Mouse (Mus musculus) left cerebral cortex, postnatal 25 days (tissue): ENCODE results near the gene Mrps7. TPM values are rescaled to one million over a fixed set of nuclear protein-coding genes. Genes with fewer than 3 reads are reported as not detected.

Experiments used
- DNase-seq, 2 experiments: peaks; one replicate each; pipeline ENCODE4 v3.0.0; 2022; ENCODE audit warnings: low spot score in 2 of 2, mixed read lengths in 1 of 2
- intact Hi-C: fragments of 180-260 bp; cut with DNase I; formaldehyde crosslinking; loops from one replicate; pipeline ENCODE4 v1.15.1; 2025
- total RNA-seq, 2 experiments: library from RNA; stranded (reverse); gene quantifications; 2 replicates each; pipeline ENCODE4 v1.2.3; 2021

Gene Mrps7
- total RNA-seq, 2 experiments from 2014 or later, result 52.2 to 56.2 TPM

DNA sequence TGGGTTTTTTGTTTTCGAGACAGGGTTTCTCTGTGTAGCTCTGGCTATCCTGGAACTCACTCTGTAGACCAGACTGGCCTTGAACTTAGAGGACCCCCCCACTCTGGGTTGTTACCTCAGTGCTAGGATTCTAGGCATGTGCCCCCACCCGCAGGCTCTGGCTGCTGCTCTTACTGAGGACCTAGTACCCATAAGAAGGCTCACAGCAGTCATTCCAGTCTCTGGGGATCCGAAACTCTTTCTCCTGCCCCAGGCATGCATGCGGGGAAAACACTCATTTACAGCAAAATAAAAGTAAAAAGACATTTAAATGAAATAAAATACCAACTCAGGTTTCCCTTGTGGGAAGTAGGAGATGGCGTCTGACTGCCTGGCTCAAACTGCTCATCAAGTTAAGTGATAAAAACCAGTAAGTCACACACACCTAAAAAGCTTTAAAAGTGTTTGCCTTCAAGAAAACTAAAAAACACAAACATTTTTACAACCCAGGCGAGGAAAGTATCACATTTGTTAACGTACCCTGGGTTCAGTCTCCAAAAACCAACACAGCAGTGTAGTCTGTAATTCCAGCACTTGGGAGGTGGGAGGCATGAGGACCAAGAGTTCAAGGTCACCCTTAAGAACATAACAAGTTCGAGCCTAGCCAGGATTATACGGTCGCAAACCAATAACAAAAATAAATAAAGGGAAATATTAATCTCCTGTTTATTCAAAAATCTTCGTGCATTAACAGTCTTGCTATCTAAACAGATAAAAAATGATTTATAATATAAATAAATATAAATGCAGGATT lies 23.3 kb downstream of the Mrps7 start:
- intact Hi-C loops, result no loop called here
- DNase-seq, result no peak

DNA sequence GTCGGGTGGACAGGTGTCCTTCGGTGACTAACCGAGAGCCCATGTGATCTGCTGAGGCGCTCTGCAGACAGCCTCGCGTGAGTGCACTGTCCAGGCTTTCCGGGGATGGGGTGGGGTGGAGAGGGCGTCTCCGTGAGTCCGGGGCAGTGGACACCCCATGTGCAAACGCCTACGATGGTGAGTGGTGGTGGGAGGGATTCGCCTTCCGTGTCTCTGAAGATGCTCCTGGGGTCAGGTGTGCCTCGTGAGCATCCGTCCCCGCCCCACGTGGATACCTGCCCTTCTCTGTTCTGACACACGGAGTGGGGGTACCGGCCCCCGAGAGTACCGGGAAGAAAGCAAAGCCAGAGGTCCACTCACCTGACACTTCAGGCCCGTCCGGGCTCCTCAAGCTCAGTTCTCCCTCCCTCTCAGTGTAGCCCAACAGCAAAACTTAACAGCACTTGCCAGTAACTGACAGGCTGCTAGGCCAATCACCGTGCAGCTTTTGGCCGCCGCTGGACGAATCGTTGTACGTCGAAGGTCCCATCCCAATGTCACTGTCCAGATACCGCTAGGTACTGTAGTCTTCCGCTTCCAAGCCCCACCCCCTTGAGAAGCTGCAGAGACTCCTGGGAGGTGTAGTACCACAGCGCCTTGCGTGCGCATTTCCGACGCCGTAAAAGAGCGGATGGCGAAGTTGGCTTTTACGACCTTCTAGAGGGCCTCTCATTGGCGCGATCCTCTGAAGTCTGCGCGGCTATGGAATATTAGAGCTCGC lies 24.2 kb downstream of the Mrps7 start, which contains the start of gene Slc25a19:
Gene Slc25a19 (minus strand): TSS at position 591 of the 760 bp plus-strand sequence.
- intact Hi-C loops, result loop anchor here (1.0 kb wide), 1 partner anchor 81 kb away; no protein-coding TSS in a partner anchor
- DNase-seq, result peak; percentile 99 to 100

DNA sequence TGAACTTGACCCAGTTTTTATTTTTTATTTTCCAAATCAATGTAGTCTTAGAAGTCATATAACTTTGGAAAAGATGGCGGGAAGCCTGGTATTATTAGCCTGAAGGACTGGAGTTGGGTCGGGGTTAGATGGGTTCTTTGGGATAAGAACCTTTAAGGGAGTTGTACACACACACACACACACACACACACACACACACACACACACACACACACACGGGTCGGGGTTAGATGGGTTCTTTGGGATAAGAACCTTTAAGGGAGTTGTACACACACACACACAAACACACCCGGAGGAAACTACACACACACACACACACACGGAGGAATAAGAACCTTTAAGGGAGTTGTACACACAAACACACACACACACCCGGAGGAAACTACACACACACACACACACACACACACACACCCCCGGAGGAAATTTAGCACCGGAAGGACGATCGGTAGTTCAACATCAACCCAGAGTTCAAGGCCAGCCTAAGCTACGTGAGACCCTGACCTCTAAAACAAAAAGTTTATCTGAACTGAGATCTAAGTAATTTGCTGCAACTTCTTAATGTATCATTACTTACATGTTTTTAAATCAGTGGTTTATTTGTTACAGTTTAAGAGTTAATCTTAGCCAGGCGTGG lies 24.9 kb downstream of the Mrps7 start:
- intact Hi-C loops, result loop anchor here (1.0 kb wide), 1 partner anchor 81 kb away; no protein-coding TSS in a partner anchor

DNA sequence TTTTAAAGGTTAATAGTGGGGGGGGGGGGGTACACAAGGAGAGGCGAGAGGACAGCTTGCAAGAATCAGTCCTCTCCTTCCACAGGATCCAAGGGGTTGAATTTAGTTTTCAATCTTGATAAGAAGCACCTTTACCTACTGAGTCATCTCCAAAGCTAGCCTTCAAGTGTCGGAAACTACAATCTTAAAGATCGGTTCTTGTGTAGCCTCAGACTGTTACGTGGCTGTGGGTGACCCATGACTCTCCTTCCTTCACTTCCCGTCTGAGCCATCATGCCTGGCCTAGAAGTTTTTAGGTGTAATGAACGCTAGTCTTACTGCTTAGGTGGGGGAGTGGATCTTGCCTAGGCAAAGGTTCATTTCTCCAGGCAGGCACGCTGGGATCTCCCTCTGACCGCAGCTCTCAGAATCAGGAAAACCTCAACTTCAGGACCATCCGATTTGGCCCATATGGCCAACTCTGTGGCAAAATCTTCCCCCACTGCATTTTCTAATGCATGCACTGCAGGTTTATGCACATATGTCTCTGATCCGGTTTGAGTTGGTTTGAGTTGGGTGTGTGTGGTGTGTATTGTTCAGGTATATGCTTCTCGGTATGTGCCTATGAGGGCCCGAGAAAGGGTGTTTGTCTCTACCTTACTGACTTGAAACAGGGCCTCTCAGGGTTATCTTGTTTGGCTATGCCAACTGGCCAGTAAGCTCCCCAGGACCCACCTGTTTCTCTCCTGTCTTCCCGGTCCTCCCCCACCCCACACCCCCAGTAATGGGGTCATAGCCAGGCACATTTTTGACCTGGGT lies 26.2 kb downstream of the Mrps7 start:
- intact Hi-C loops, result loop anchor here (5.0 kb wide), 1 partner anchor 182 kb away; the partner anchor contains the start of genes Caskin2 and Tsen54
- no peak for DNase-seq

More for the DNA sequence above, 24.9 kb downstream of the Mrps7 start:
- no peak for DNase-seq

DNA sequence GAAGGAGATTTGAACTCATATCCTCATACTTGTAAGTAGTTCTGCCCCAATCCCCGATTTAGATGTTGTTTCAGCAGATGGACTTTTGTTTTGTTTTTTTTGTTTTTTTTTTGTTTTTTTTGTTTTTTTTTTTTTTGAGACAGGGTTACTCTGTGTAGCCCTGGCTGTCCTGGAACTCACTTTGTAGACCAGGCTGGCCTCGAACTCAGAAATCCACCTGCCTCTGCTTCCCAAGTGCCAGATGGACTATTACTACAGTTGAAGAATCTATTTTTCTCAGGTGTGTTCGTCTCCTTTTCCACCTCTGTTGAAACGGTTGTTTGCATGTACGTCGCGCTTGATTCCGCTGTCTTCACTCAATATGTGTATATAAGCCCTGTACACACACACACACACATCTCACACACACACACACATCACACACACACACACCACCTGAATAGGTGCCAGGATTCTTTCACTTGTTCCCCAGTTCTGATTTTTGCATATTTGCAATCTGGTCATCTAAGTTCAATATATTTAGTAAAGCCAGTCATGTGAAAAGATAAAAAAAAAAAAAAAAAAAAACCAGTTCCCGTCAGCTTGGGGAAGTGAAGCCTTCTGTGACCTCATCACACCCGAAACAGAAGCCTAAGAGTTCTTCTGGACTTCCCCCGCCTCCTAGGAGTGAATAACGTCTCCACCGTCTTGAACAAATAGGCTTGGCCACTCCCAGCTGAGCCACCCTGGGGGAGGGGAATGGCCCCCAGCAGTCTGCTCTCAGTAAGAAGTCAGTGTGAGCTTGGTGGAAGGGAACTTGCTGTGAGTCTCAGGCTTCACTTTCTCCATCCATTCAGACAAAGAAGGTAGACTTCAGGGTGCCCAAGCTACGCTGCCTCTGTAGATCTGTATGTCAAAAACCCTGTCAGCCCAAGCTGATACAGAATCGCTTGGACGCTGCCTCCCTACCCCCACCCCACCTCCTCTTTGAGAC lies 27.1 kb downstream of the Mrps7 start:
- intact Hi-C loops, result loop anchor here (5.0 kb wide), 1 partner anchor 181 kb away; the partner anchor contains the start of genes Caskin2 and Tsen54
- DNase-seq, result peak in 1 of 2 experiments; percentile 42

DNA sequence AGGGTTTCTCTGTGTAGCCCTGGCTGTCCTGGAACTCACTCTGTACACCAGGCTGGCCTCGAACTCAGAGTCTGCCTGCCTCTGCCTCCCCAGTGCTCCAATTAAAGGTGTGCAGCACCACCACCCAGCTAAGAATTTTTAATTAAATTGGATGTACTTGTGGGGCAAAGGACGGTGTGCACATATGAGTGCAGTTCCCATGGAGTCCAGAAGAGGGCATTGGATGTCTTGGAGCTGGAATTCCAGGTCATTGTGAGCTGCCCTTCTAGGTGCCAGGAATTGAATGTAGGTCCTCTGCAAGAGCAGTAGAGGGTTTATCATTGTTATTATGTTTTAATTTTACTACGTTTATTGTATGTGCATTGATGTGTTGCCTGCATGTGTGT lies 27.8 kb downstream of the Mrps7 start:
- intact Hi-C loops, result loop anchor here (5.0 kb wide), 1 partner anchor 181 kb away; the partner anchor contains the start of genes Caskin2 and Tsen54
- peak in 1 of 2 experiments; percentile 32 for DNase-seq

DNA sequence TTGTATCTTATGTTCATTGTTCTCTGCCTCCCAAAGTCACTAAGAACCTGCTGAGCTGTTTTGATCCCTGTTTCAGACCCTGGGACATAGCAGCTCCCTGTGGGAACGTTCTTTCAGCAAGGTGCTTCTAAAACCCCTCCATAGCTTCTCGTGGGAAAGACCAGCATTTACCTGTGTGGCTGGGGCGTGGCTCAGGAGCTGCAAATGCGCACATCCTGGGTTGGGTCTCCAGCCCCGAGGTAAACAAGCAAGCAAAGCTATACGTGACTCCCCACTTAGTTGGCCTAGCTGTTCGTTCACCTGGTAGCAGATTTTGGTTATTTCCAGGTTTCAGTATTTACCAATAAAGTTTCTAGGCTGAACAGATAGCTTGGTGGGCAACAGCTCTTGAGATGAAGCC lies 28.5 kb downstream of the Mrps7 start:
- intact Hi-C loops, result loop anchor here (5.0 kb wide), 1 partner anchor 180 kb away; the partner anchor contains the start of genes Caskin2 and Tsen54
- no peak for DNase-seq

DNA sequence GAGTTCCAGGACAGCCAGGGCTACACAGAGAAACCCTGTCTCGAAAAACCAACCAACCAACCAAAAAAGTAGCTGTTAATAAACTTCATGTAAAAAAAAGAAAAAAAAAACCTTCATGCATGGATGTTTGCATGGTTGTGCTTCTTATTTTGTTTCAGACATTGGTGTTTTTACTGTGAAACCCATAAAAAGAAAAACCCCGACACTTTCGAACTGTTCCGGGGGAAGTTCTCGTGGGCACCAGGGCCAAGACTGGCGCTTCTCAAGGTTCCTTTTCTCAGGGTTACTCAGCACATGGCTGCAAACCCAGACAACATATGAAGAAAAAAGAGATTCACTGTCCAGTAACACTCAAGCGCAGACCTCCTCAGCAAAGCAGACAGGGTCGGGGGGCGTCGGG lies 29.1 kb downstream of the Mrps7 start:
- no peak for DNase-seq
- intact Hi-C loops, result loop anchor here (5.0 kb wide), 1 partner anchor 179 kb away; the partner anchor contains the start of genes Caskin2 and Tsen54

DNA sequence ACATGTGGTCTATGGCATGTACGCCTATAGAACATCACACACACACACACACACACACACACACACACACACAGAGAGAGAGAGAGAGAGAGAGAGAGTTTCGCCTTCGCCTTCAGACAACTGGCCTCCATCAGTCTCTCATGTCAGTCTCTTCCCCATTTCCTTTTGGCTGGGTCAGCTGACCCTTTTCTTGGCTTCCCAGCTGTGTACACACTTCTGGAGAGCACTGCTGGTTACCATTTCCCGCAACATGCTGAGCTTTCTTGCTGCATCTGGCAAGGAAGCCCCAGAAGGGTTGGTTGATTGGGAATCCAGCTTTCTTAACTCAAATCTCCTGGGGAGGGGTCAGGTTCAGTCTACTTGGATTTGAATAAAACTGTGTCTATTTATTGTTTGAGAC lies 30.4 kb downstream of the Mrps7 start:
- no peak for DNase-seq
- intact Hi-C loops, result loop anchor here (5.0 kb wide), 1 partner anchor 178 kb away; the partner anchor contains the start of genes Caskin2 and Tsen54

DNA sequence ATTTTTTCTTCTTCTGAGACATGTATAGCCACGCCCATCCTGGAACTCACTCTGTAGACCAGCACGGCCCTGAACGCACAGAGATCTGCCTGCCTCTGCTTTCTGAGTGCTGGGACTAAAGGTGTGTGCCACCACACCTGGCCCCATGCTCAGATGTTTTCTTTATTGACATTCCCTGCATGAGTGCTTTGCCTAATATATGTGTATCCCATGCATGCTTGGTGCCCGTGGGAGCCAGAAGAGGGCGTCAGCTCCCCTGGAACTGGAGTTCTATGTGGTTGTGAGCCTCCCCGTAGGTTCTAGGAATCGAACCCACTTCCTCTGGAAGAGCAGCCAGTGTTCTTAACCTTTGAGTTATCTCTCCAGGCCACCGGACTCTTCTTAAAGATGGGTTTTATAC lies 31.3 kb downstream of the Mrps7 start:
- no peak for DNase-seq
- intact Hi-C loops, result no loop called here

DNA sequence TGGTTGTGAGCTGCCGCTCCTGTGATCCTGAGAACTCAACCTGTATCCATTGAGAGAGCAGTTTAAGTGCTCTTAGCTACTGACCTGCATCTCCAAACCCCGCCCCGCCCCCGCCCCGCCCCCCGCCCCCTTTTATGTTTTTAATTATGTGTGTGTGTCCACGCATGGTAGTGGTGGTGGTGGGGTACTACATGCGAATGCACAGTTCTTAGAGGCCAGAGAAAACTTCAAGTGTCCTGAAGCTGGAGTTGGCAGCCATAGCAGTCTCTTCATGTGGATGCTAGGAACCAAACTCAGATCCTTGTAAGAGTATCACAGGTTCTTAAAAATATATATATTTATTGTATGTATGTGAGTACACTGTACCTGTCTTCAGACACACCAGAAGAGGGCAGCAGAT lies 31.8 kb downstream of the Mrps7 start:
- no peak for DNase-seq
- intact Hi-C loops, result no loop called here

DNA sequence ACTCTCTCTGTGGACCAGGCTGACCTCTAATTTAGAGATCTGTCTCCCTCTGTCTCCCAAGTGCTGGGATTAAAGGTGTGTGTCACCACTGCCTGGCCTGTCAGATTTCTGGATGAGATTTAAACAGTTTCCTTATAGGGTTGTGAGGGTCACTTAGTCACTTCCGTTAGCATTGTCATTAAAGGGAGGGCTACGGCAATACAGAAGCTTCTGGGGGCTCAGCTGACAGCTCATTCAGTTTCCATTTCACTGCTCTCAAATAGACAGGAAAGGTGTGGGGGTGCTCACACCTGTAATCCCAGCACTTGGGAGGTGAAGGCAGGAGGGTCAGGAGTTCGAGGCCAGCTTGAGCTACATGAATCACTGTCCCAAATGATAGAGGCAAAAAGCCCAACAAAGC lies 33.2 kb downstream of the Mrps7 start:
- DNase-seq, result no peak
- intact Hi-C loops, result no loop called here

DNA sequence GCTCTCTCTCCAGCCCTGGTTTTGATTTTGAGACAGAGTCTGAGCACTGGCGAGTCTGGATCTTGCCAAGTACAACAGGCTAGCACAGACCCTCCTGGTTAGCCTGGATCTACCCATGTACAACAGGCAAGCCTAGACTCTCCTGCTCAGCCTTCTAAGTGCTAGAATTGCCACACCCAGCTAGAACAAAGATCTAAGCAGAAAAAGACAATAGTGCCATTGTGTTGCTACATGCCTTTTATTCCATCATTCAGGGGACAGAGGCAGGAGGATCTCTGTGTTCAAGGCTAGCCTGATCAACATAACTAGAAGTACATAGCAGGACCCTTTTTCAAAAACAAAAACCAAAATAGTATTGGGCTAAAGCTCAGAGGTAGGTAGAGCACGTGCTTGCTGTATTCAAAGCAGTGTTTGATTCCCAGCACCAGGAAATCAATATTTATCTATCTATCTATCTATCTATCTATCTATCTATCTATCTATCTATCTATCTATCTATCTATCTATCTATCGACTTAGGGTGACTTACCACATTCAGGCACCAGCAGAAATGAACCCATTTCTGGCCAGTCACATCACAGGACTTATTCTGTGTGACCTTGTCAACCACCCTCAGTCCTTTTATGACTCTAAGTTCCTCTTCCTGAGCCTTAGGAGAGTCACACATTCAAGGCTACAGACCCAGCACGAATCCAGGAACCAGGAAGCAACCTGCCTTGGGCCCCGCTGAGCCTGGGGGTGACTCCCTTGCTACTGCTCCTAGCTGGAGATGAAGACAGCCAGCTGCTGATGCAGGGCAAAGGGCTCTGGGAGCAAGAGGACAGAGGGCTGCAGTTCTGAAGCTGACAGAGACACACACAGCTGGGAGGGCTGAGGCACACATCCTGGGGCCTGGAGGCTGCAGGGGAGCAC lies 35.0 kb downstream of the Mrps7 start:
- intact Hi-C loops, result no loop called here
- no peak for DNase-seq

DNA sequence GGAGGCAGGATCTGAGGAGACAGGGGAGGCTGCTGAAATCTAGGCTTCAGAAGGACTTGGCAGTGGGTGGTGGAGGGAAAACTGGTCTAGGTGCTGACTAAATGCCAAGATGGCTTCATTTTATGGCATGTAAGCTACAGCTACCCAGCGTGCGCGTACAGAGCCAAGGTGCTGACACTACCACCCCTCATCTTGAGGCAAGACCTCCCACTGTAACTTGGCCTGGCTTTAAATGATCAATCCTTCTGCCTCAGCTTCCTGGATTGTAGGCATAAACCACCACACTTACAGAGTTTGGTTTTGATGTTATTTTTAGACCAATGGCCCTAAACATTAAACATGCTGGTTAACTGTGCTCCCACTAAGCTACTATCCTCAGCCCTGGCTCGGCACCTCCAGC lies 35.8 kb downstream of the Mrps7 start:
- intact Hi-C loops, result no loop called here
- no peak for DNase-seq

DNA sequence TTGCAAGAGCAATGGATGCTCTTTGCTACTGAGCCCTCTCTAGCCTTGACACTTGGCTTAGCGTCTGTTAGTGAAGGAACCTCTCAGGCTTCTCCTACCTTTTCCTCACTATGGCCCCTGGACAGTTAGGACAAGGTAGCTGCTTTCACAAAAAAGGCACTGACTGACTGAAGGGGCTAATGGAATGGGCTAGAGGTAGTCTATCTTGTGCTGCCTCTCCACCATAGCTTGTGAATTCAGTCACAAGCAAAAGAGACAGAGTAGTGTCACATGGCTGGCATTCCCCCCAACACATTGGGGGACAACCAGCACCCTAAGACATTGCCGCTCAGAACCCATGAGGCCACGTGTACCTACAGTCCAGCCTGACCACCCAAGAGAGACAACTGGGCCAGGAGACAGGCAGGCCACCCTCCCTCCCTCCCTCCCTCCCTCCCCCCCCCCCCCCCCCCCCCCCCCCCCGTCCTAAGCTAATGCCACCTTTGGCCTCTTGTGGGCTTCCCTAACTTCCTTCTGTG lies 36.6 kb downstream of the Mrps7 start:
- intact Hi-C loops, result no loop called here
- no peak for DNase-seq

DNA sequence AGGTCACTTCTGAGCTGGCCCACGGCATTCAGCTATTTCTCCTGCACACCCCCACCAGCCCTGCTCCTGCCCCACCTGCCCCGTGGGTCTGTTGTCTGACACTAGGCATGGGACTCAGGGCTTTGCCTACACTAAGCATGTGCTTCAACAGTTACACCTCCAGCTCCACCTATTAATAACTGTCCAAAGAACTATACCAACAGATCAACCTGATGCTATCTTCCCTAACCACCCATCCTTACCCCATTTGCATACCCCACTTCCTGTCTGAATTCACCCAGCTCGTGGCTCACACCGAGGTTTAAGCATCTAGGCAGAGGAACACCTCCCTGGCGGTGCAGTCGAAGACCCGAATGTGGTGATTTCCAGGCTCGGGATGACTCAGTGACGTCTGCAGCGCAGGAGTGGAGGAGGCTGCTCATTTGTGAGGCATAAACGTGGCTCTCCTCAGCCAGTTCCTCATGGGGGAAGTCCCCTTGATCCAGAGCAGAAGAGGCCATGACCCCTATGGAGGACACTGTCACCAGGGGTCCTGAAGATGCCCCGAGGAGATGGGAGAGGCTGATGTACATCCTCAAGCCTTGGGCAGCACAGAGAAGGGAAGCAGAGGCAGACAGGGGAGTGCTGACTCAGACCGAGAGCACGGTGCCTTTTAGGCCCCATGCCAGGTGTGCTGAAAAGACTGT lies 37.4 kb downstream of the Mrps7 start:
- intact Hi-C loops, result no loop called here
- peak in 1 of 2 experiments; percentile 52 for DNase-seq
